Mouse (Mus musculus) forebrain, postnatal 0 days (tissue): ENCODE measurements around the gene Mocs2. TPM values are rescaled to one million over a fixed set of nuclear protein-coding genes. Genes with fewer than 3 reads are reported as not detected.

Experiments used
- ATAC-seq: fragments of 200-750 bp; cut with Nextera tagmentation; 2 replicates; pipeline ENCODE4 v1.8.0; 2017; ENCODE audit warnings: mild to moderate bottlenecking, moderate library complexity
- DNase-seq: peaks from one replicate; pipeline ENCODE4 v3.0.0-alpha.2; 2015
- H3K27ac ChIP-seq: fragments of 300-500 bp; sonication (generic); 2 replicates; pipeline ENCODE4 v1.5.1; 2014; ENCODE audit warnings: low read depth, mild to moderate bottlenecking, antibody characterized with exemption, low read length, moderate library complexity, mixed read lengths
- H3K27me3 ChIP-seq: fragments of 300-500 bp; sonication (generic); 2 replicates; pipeline ENCODE4 v1.6.1; 2014; ENCODE audit warnings: mild to moderate bottlenecking, low read length, mixed read lengths; ENCODE audit not compliant: insufficient read depth
- H3K36me3 ChIP-seq: fragments of 300-500 bp; sonication (generic); 2 replicates; pipeline ENCODE4 v1.6.1; 2014; ENCODE audit warnings: mild to moderate bottlenecking, moderate library complexity; ENCODE audit not compliant: insufficient read depth
- H3K4me1 ChIP-seq: fragments of 300-500 bp; sonication (generic); 2 replicates; pipeline ENCODE4 v1.6.1; 2014; ENCODE audit warnings: antibody characterized with exemption; ENCODE audit not compliant: insufficient read depth
- H3K4me2 ChIP-seq: fragments of 300-500 bp; sonication (generic); 2 replicates; pipeline ENCODE4 v1.6.1; 2014; ENCODE audit warnings: low read depth, mild to moderate bottlenecking, moderate library complexity
- H3K4me3 ChIP-seq: fragments of 300-500 bp; sonication (generic); 2 replicates; pipeline ENCODE4 v1.5.1; 2014; ENCODE audit warnings: low read depth, low read length, mixed read lengths
- H3K9ac ChIP-seq: fragments of 300-500 bp; sonication (generic); 2 replicates; pipeline ENCODE4 v1.6.1; 2014; ENCODE audit warnings: mild to moderate bottlenecking
- H3K9me3 ChIP-seq: fragments of 300-500 bp; sonication (generic); 2 replicates; pipeline ENCODE4 v1.6.1; 2016; ENCODE audit warnings: low read length
- CTCF ChIP-seq: sonication (generic); IDR thresholded peaks from 2 replicates; pipeline ENCODE4 v1.5.1; 2016; ENCODE audit warnings: antibody characterized with exemption, control low read depth, low read depth
- WGBS: fragments of 180-500 bp; shearing (Covaris S2); extraction: QIAGEN DNeasy Blood & Tissue Kit; methylation state at CpG from one replicate; pipeline ENCODE4 v1.1.7; 2014; 5-methylcytosine and 5-hydroxymethylcytosine counted together
- polyA plus RNA-seq: library from polyadenylated mRNA; unstranded; fragments of >200 nt; fragmentation: Nextera tagmentation; extraction: Ambion mirVana; gene quantifications from 2 replicates; pipeline ENCODE4 v1.2.1, GENCODE M21; 2015
- total RNA-seq: library from RNA; depleted of rRNA; stranded (reverse); fragments of >200 nt; gene quantifications from 2 replicates; pipeline ENCODE4 v1.2.3, GENCODE M21; 2014

The Mocs2 gene
- total and polyA plus RNA-seq, 2 experiments from 2014 or later: 67.3 to 115 TPM

DNA sequence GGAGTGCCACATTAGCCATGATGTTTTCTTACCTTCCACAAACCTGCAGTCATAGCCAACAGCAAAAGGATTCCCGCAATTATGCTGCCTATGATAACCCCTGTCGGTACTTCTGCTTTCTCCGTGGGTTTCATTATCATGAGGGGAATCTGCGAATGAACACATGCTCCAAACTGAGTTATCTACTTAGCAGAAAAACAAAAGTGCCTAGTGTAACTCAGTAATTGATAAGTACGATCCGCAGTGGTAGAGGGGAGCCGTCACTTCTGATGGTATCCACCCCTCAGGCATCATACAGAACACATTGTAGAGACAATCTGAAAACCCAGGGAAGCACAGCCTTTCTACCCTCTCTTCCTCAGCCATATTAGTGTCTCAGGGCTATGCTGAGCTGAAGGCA lies 19.0 kb downstream of the Mocs2 start:
- H3K27ac ChIP-seq: no peak overlapping the region

DNA sequence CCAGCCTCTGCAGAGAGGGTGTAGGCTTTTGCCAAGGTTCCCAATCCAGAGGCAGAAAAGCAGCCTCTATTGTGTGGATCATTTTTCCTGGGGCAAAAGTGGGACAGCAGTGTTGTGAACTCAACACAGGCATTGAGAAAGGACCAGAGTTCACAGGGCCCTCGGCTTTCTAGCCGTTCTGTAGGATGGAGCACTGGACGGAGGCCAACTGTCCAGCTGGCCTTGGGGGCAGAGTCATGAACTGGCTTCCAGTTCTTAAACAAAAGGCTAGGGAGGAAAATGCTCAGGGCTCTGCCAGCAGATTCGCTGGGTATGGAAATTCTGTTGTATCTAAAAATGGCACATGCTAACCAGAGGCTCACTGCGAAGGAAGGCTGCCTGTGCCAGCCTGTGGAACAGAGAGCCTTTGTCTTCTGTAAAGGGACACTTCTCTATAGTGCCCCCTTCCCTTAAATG lies 20.5 kb downstream of the Mocs2 start:
- H3K4me1 ChIP-seq: no peaks in the 10 kb centered on the region; the same call in 1 of the 2 replicates
- H3K27me3 ChIP-seq: no peaks in the 10 kb centered on the region
- H3K36me3 ChIP-seq: 0 out of 2 replicates have a peak, but pooled peaks cover 4% of the 10 kb centered on the region
- peak overlapping the region; percentile 47 for H3K27ac ChIP-seq
- no peak for TF ChIP-seq CTCF
- H3K9ac ChIP-seq: no peak overlapping the region
- peak; percentile 62 for DNase-seq
- no peak overlapping the region for H3K4me2 ChIP-seq
- no peak overlapping the region for H3K4me3 ChIP-seq
- 9% methylated on average over 5 of the region's 5 CpGs for WGBS
- peak; percentile 90 for ATAC-seq
- H3K9me3 ChIP-seq: no peaks in the 10 kb centered on the region

More for the DNA sequence above, 19.0 kb downstream of the Mocs2 start:
- DNase-seq (no peak), ATAC-seq (no peak)
- H3K4me3 ChIP-seq: no peak overlapping the region
- no peaks in the 10 kb centered on the region for H3K9me3 ChIP-seq
- WGBS: 89% methylated on average over 7 of the region's 7 CpGs
- no peak for TF ChIP-seq CTCF
- no peaks in the 10 kb centered on the region for H3K27me3 ChIP-seq
- no peak overlapping the region for H3K9ac ChIP-seq
- no peaks in the 10 kb centered on the region; the same call in 1 of the 2 replicates for H3K4me1 ChIP-seq
- H3K4me2 ChIP-seq: no peak overlapping the region
- H3K36me3 ChIP-seq: peaks cover 4% of the 10 kb centered on the region; the same call in 1 of the 2 replicates

DNA sequence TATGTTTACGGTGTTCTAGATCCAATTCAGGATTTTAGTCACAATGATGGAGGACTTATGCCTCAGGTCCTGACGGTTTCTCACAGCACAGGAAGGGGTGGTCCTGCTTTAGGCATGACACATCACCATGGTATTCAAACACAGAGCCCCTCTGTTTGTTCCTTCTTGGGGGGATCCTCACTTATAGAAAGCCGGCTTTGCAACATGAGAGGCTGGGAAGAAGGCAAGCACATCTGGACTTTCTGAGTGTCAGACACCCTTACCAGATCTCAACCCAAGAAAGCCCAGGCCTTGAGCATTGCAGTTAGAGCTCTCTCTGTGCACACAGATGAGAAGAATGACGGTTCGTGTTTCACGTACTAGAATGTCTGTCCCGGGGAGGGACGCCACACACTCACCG lies 21.1 kb downstream of the Mocs2 start:
- Histone ChIP-seq H3K9me3 (no peaks in the 10 kb centered on the region), H3K4me3 (no peak overlapping the region), H3K27me3 (no peaks in the 10 kb centered on the region), H3K9ac (no peak overlapping the region), H3K4me1 (no peaks in the 10 kb centered on the region; the same call in 1 of the 2 replicates), H3K4me2 (no peak overlapping the region), H3K36me3 (0 out of 2 replicates have a peak, but pooled peaks cover 4% of the 10 kb centered on the region), H3K27ac (peak overlapping the region; percentile 40; the same call in 1 of the 2 replicates)
- ATAC-seq: peak; percentile 61
- 55% methylated on average over 9 of the region's 9 CpGs for WGBS
- DNase-seq: no peak
- no peak for TF ChIP-seq CTCF

DNA sequence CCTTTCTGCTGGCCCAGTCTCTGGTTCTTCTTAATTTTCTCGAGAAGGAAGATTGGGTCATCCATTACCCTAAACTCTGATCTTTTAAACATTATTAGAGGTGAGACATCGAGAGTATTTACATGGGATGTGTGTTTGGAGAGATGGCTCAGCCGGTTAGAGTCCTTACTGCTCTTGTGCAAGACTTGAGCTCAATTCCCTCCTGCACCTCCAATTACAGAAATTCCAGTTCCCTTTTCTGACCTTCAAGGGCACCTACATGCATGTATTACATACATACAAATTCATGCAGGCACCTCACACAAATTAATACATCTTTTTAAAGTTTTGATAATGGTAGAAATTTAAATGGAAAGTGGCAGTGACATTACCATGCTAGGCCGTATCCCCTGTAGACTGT lies 22.5 kb downstream of the Mocs2 start:
- no peak overlapping the region for H3K4me3 ChIP-seq
- TF ChIP-seq CTCF: no peak
- H3K9ac ChIP-seq: no peak overlapping the region
- 87% methylated on average over 4 of the region's 4 CpGs for WGBS
- ATAC-seq (no peak), DNase-seq (no peak)
- H3K27me3 ChIP-seq: no peaks in the 10 kb centered on the region
- no peaks in the 10 kb centered on the region; the same call in 1 of the 2 replicates for H3K4me1 ChIP-seq
- H3K9me3 ChIP-seq: no peaks in the 10 kb centered on the region
- H3K27ac ChIP-seq: no peak overlapping the region
- 0 out of 2 replicates have a peak, but pooled peaks cover 4% of the 10 kb centered on the region for H3K36me3 ChIP-seq
- H3K4me2 ChIP-seq: no peak overlapping the region

DNA sequence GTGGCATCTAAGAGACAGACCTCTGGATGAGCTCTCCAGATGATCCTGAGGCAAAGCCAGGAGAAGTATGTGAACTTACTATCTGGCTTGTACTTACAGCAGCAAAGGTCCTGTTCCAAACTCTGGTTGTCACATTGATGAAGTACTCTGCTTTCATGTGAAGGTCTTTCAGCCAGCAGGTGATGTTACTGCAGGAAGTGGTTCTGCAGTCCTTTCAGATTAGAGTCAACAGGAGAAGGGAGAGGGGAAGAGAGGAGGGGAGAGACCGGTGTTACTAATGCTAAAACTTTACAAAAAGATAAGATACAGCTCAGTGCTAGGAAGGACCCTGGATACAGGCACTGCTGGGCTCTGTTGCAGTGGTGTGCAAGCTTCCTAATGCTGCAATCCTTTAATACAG lies 25.3 kb downstream of the Mocs2 start:
- no peaks in the 10 kb centered on the region; the same call in 1 of the 2 replicates for H3K4me1 ChIP-seq
- H3K27me3 ChIP-seq: no peaks in the 10 kb centered on the region
- H3K9ac ChIP-seq: no peak overlapping the region
- no peak overlapping the region for H3K4me2 ChIP-seq
- no peaks in the 10 kb centered on the region for H3K9me3 ChIP-seq
- ATAC-seq (no peak), DNase-seq (no peak)
- H3K36me3 ChIP-seq: no peaks in the 10 kb centered on the region
- WGBS: 91% methylated on average over 1 of the region's 1 CpGs
- no peak overlapping the region for H3K27ac ChIP-seq
- TF ChIP-seq CTCF: no peak
- no peak overlapping the region for H3K4me3 ChIP-seq

DNA sequence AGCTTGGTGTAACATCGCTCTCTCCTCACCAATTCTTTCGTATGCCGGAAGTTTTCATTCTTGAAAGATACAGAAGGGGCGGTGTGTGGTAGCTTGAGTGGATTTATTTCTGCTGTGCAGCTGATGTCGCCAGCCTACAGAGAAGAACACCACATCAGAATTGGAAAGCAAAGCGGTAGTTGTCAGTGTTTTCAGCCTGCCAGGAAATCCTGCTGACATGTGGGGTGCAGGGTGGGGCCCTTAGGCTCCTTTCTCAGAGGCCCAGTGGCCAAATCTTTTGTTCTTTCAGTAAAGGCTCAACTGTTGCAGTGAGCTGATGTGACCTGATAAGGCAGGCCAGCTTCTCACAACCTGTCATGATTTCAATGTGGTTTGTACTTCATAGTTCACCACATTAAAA lies 27.8 kb downstream of the Mocs2 start:
- no peak overlapping the region for H3K27ac ChIP-seq
- 83% methylated on average over 6 of the region's 6 CpGs for WGBS

DNA sequence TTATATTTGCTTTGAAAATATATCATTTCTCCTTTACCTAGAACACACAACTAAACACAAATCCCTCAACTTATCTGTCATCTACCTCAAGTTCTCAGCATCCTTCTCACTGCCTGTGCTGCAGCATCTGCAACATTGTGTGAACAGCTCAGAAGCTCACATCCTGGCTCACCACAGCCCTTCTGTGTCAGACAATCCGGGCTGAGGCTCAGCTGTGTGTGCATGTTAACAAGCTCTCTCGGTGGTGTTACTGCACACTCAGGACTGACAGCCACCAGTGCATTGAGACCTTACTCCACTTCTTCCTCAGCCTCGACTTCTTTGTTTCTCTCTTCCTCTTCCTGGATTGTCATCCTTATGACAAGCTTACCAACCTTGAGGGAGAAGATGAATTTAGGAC lies 30.9 kb downstream of the Mocs2 start:
- Histone ChIP-seq H3K4me3 (no peak overlapping the region), H3K4me2 (no peak overlapping the region), H3K27ac (no peak overlapping the region), H3K9me3 (no peaks in the 10 kb centered on the region), H3K27me3 (no peaks in the 10 kb centered on the region), H3K4me1 (no peaks in the 10 kb centered on the region), H3K9ac (no peak overlapping the region), H3K36me3 (no peaks in the 10 kb centered on the region)
- WGBS: 68% methylated on average over 3 of the region's 3 CpGs
- TF ChIP-seq CTCF: no peak
- peak; percentile 32; the same call in 1 of the 2 replicates for ATAC-seq
- DNase-seq: no peak

More for the DNA sequence above, 27.8 kb downstream of the Mocs2 start:
- H3K9me3 ChIP-seq: no peaks in the 10 kb centered on the region
- no peak for DNase-seq
- H3K4me2 ChIP-seq: no peak overlapping the region
- no peaks in the 10 kb centered on the region for H3K27me3 ChIP-seq
- H3K36me3 ChIP-seq: no peaks in the 10 kb centered on the region
- no peak for TF ChIP-seq CTCF
- no peak overlapping the region for H3K4me3 ChIP-seq
- ATAC-seq: no peak
- H3K9ac ChIP-seq: no peak overlapping the region
- H3K4me1 ChIP-seq: no peaks in the 10 kb centered on the region
